Mouse (Mus musculus): ENCODE results near the gene Arhgap21.

DNA sequence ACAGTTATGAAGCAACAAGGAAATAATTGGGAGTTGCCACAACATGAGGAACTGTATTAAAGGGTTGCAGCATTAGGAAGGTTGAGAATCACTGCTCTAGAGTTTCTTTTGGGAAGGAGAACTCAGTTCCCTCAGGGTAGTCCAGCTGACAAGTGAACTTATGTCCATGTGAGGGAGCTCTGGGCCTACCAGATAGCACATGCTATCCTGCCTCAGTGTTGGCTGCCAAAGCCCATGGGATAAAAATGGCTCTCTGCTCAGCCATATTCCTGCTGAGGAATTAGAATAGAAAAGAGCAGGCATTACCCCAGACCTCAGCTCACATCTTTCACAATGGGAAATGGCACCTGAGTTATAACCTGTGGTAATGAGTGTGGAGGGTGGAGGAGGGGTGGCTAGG, 142.4 kb downstream of the Arhgap21 start:
- TF ChIP-seq CTCF (IDR thresholded peaks at IDR 0.05; ENCODE audit: extremely low read depth, insufficient read length, insufficient replicate concordance, low read depth, low read length) (no peak), POLR2A (IDR thresholded peaks at IDR 0.05; ENCODE audit: low read depth, low read length) (no peak)
